Mouse (Mus musculus) lung, adult 2 months (tissue): ENCODE results near the gene Sppl2b.

Source experiments
- CTCF ChIP-seq: fragments of 200-500 bp; IDR thresholded peaks from 2 replicates; pipeline ENCODE4 v1.5.1; 2011; ENCODE audit warnings: mild to moderate bottlenecking, low read length, control low read depth; ENCODE audit not compliant: insufficient read depth
- POLR2A ChIP-seq: fragments of 200-500 bp; IDR thresholded peaks from 2 replicates; pipeline ENCODE4 v1.6.1; 2011; ENCODE audit warnings: low read depth, mild to moderate bottlenecking, control low read depth, low read length, borderline replicate concordance; ENCODE audit errors: extremely low read depth

GRCm38 (mm10) chr10:80915736-80916135, 60.7 kb downstream of the Sppl2b start:
- TF ChIP-seq CTCF (no peak), POLR2A (no peak)
